Mouse (Mus musculus) spleen, embryonic (tissue): ENCODE results near the gene 4930522L14Rik.
"Not testable (repeated sequence)": the region's sequence is repeated elsewhere in the genome, so short reads cannot be mapped to it uniquely, and the experiment has no call there.

Source experiments
- CTCF ChIA-PET: fragments of 350-600 bp; sonication (Branson Sonifier 250); formaldehyde crosslinking; loops from one replicate; lab custom pipeline; 2022; lab: Charles Lee

The 4930522L14Rik gene

GRCm38 (mm10) chr5:109751391-109752071 is at the start of gene 4930522L14Rik:
Gene 4930522L14Rik, minus strand, starts transcription at chr5:109751886.
- CTCF ChIA-PET: not testable (repeated sequence)

GRCm38 (mm10) chr5:109801466-109801865 is 49.8 kb upstream of the 4930522L14Rik start:
- CTCF ChIA-PET: not testable (repeated sequence)

- CTCF ChIA-PET: not testable (repeated sequence)
These were observed 48.3 kb upstream of the 4930522L14Rik start for GRCm38 (mm10) chr5:109799948-109800347.

DNA sequence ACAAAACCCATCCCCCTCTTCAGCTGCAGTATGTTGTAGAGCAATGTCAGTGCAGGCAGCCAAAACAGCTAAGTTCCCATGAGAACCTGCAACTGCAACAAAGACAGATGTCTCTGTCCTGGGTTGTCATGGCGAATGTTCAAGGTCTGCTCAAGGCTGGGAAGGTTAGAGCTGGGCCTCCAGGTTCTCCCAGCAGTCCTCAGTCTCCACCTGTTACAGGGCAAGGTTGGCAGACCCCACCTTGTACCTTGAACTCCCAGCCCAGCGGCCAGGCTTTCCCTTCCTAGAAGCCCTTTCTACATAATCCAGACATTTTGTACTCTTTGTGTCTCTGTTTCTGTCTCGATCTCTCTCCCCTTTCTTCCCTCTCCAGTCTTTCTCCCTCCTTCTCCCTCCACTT is 45.3 kb upstream of the 4930522L14Rik start:
- CTCF ChIA-PET: not testable (repeated sequence)

- CTCF ChIA-PET: interaction anchor here (0.7 kb wide), 1 partner anchor 67 kb away, joined by 3 read pairs; no protein-coding TSS in a partner anchor
These were observed 44.4 kb upstream of the 4930522L14Rik start for GRCm38 (mm10) chr5:109795967-109796652.

GRCm38 (mm10) chr5:109752073-109752780 is 541 bp upstream of the 4930522L14Rik start:
- CTCF ChIA-PET: not testable (repeated sequence)

GRCm38 (mm10) chr5:109745081-109745480 is 6.6 kb downstream of the 4930522L14Rik start:
- CTCF ChIA-PET: not testable (repeated sequence)

GRCm38 (mm10) chr5:109717341-109717740 is 34.3 kb downstream of the 4930522L14Rik start:
- CTCF ChIA-PET: not testable (repeated sequence)

GRCm38 (mm10) chr5:109691205-109691965 is 60.3 kb downstream of the 4930522L14Rik start:
- CTCF ChIA-PET: interaction anchor here (0.6 kb wide), 1 partner anchor 289 kb away, joined by 3 read pairs; no protein-coding TSS in a partner anchor

- CTCF ChIA-PET: interaction anchor here (0.6 kb wide), 2 partner anchors 97 to 288 kb away, joined by 3 read pairs; no protein-coding TSS in a partner anchor
These were observed 61.0 kb downstream of the 4930522L14Rik start, which contains the start of gene 5430403G16Rik for GRCm38 (mm10) chr5:109690537-109691201. Gene 5430403G16Rik, minus strand, starts transcription at chr5:109691041.
